Mouse (Mus musculus) spleen, adult 2 months (tissue): Measurements from ENCODE around the gene Gm13103. TPM values are rescaled to one million over a fixed set of nuclear protein-coding genes. Genes with fewer than 3 reads are reported as not detected.
"Not testable (repeated sequence)": the region's sequence is repeated elsewhere in the genome, so short reads cannot be mapped to it uniquely, and the experiment has no call there.

Source experiments
- DNase-seq, 2 experiments: peaks; one replicate each; pipeline versions ENCODE4 v3.0.0 to v3.0.0-alpha.2; 2012 to 2021; ENCODE audit warnings: low spot score in 2 of 2, low read depth in 1 of 2
- H3K27ac ChIP-seq: fragments of 200-500 bp; 2 replicates; pipeline ENCODE4 v1.5.1; 2012; ENCODE audit warnings: low read length, inconsistent platforms; ENCODE audit not compliant: insufficient read depth
- H3K27me3 ChIP-seq: fragments of 200-500 bp; 2 replicates; pipeline ENCODE4 v1.6.1; 2012; ENCODE audit warnings: mild to moderate bottlenecking, moderate library complexity, low read length, inconsistent platforms; ENCODE audit not compliant: control insufficient read depth, insufficient read depth
- H3K36me3 ChIP-seq: fragments of 200-500 bp; 2 replicates; pipeline ENCODE4 v1.6.1; 2012; ENCODE audit warnings: mild to moderate bottlenecking, low read length, inconsistent platforms; ENCODE audit not compliant: control insufficient read depth, insufficient read depth
- H3K4me1 ChIP-seq: fragments of 200-500 bp; 2 replicates; pipeline ENCODE4 v1.6.1; 2011; ENCODE audit warnings: inconsistent platforms; ENCODE audit not compliant: control insufficient read depth, insufficient read depth, insufficient read length
- H3K4me3 ChIP-seq: fragments of 200-500 bp; 2 replicates; pipeline ENCODE4 v1.5.1; 2011; ENCODE audit warnings: mild to moderate bottlenecking, inconsistent platforms; ENCODE audit not compliant: insufficient read depth, insufficient read length; ENCODE audit errors: extremely low read depth
- CTCF ChIP-seq: fragments of 200-500 bp; IDR thresholded peaks from 2 replicates; pipeline ENCODE4 v1.5.1; 2011; ENCODE audit warnings: mild to moderate bottlenecking, inconsistent platforms; ENCODE audit not compliant: insufficient read depth, insufficient read length, insufficient replicate concordance; ENCODE audit errors: extremely low read depth
- POLR2A ChIP-seq: fragments of 200-500 bp; IDR thresholded peaks from 2 replicates; pipeline ENCODE4 v1.6.1; 2011; ENCODE audit warnings: low read depth, low read length, inconsistent platforms
- WGBS: fragments of 180-500 bp; shearing (Covaris S2); methylation state at CpG from one replicate; pipeline ENCODE4 v1.1.7; 2018; 5-methylcytosine and 5-hydroxymethylcytosine counted together
- polyA plus RNA-seq: library from polyadenylated mRNA; depleted of rRNA; stranded (reverse); fragments of >200 nt; gene quantifications from 2 replicates; pipeline ENCODE4 v1.2.3, GENCODE M21; 2012; rRNA removed

Gene Gm13103
- polyA plus RNA-seq = not detected in 2 replicates

DNA sequence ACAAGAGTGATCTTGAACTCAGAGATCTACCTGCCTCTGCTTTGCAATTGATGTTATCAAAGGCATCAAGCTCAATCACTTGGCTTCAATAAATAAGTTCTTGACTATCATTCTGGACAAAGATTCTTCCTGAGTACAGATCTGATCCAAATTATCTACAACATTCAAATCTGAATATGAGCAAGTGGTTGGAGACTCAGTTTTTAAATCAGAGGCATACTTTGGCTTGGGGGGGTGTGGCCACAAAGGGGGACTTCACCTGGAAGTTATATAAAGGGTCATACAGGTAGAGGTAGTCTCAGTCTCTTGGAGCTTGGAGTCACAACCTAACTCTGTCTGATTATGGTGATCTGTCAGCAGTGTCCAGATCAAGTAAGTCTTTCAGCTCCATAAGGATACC, at the start of gene Gm13103:
Gene Gm13103 (plus strand): TSS at position 301 of the 400 bp plus-strand sequence.
- not testable (repeated sequence) for H3K27ac ChIP-seq, DNase-seq, H3K36me3 ChIP-seq, H3K27me3 ChIP-seq, H3K4me1 ChIP-seq, H3K4me3 ChIP-seq

GRCm38 (mm10) chr4:143815993-143816392, 30.3 kb upstream of the Gm13103 start, which contains the start of gene Gm13084:
Gm13084 (minus strand) TSS chr4:143816093.
- no peak for TF ChIP-seq CTCF
- TF ChIP-seq POLR2A = no peak
- Histone ChIP-seq H3K4me3 (no peak within 1 kb of the TSS), H3K4me1 (no peaks in the 10 kb centered on the region), H3K27me3 (no peaks in the 10 kb centered on the region), H3K27ac (no peak within 1 kb of the TSS), H3K36me3 (no peaks in the 10 kb centered on the region)
- WGBS = 87% methylated on average over 2 of the region's 2 CpGs
- DNase-seq = no peak

- not testable (repeated sequence) for DNase-seq, H3K4me3 ChIP-seq, H3K36me3 ChIP-seq, H3K27ac ChIP-seq, H3K4me1 ChIP-seq, H3K27me3 ChIP-seq
- 70% methylated on average over 1 of the region's 1 CpGs for WGBS
Measured at GRCm38 (mm10) chr4:143882371-143882770, 36.1 kb downstream of the Gm13103 start.

DNA sequence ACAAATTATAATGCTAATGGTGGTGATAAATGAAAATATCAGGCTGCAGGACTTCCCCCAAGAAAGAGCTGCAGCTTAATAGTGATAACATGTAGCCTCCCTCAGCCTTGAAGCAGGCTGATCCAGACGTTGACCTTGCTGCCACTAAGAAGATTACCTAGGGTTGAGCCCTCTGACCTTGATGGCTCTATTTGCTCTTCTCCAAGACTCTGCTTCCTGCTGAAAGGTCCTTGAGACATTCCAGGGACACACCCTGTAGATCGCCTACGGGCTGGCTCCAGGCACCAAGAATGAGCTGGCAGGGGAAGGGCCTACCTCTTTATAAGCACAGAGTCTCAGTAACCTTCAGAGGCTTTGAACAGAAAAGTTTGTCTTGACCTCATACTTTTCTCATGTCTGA, 48.1 kb downstream of the Gm13103 start:
- not testable (repeated sequence) for H3K27ac ChIP-seq, DNase-seq, H3K36me3 ChIP-seq, H3K27me3 ChIP-seq, H3K4me3 ChIP-seq, H3K4me1 ChIP-seq
- 83% methylated on average over 3 of the region's 3 CpGs for WGBS

- H3K27ac ChIP-seq, H3K36me3 ChIP-seq, DNase-seq, H3K27me3 ChIP-seq, H3K4me3 ChIP-seq, H3K4me1 ChIP-seq: not testable (repeated sequence)
- WGBS = 82% methylated on average over 1 of the region's 1 CpGs
Measured at GRCm38 (mm10) chr4:143900280-143900679, 54.0 kb downstream of the Gm13103 start, which contains the start of gene Pramef6. Pramef6 (minus strand) TSS chr4:143900380.

Other genes with a start within 250 kb of the Gm13103 start
- gene Gm13083, start 231.5 kb upstream of the Gm13103 start, polyA plus RNA-seq = not detected in 2 replicates
- gene Gm13088, start 189.3 kb upstream of the Gm13103 start, polyA plus RNA-seq = not detected in 2 replicates
- not detected in 2 replicates for gene Gm13089, start 143.8 kb upstream of the Gm13103 start, polyA plus RNA-seq
- gene Gm13078, start 127.0 kb upstream of the Gm13103 start, polyA plus RNA-seq = not detected in 2 replicates
- not detected in 2 replicates for gene Gm13023, start 57.1 kb upstream of the Gm13103 start, polyA plus RNA-seq
- gene Gm13084, start 30.4 kb upstream of the Gm13103 start, polyA plus RNA-seq = not detected in 2 replicates
- gene Pramef6, start 53.9 kb downstream of the Gm13103 start, polyA plus RNA-seq = not detected in 2 replicates
- gene Pramef25, start 104.5 kb downstream of the Gm13103 start, polyA plus RNA-seq = not detected in 2 replicates
- gene Gm13101, start 120.5 kb downstream of the Gm13103 start, polyA plus RNA-seq = not detected in 2 replicates
- not detected in 2 replicates for gene Pramef17, start 147.9 kb downstream of the Gm13103 start, polyA plus RNA-seq
- not detected in 2 replicates for gene Pramel4, start 212.6 kb downstream of the Gm13103 start, polyA plus RNA-seq